Mouse (Mus musculus) sigmoid colon, adult 10 weeks (tissue): ENCODE results near the gene Celsr2. TPM values are rescaled to one million over a fixed set of nuclear protein-coding genes. Genes with fewer than 3 reads are reported as not detected.

Experiments used
- polyA plus RNA-seq: library from polyadenylated mRNA; stranded (reverse); fragments of 350-450 nt; fragmentation: Illumina TruSeq; extraction: RNeasy Lipid Tissue Mini Kit (QIAGEN cat#74804); gene quantifications from one replicate; pipeline ENCODE4 v1.2.3, GENCODE M21; 2014; ENCODE audit warnings: low read depth, low replicate concordance

Celsr2 gene
- 0.32 TPM for polyA plus RNA-seq

DNA sequence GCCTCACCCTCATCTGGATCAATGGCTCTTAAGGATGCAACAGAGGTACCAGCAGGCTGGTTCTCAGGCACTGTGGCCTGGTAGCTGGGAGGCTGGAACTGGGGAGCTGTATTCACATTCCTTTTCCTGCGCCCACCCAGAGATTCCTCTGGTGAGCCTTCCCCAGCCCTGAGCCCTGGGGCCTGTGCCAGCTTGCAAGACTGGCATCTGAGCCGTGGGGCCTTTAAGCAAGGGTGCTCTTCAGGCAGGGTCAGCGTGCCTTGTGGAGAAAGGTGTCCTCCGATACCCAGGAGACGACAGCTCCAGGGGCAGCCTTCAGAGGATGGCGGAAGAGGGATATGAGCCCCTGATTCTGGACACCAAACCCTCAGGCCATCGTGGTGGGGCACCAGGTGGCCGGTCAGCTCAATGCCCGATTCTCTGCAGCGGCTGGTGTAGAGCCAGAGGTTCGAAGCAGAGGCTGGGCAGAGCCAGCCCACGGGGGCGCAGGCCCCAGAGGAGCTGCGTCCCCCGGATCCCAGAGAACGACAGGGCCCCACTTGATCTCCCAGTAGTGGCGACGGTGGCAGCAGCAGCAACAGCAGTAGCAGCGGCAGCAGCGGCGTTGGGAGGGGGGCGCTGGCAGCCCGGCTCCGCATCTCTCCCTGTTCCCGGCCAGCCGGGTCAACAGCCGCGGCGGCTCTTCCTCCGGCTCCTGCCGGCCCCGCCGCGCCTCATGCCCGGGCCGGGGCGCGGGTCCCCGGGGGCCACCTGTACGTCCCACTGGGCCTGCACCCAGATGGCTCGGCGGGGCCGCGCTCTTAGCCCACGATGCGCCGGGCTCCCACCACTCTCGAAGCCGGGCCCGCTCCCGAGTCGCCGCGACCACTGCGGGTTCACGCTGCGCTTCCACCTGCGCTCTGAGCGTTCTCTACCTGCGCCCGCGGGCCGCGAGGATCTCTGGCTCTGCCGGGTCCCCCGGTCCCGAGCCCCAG lies at the start of gene Celsr2:
Gene Celsr2, minus strand, starts transcription at position 696 of the 974 bp plus-strand sequence.

DNA sequence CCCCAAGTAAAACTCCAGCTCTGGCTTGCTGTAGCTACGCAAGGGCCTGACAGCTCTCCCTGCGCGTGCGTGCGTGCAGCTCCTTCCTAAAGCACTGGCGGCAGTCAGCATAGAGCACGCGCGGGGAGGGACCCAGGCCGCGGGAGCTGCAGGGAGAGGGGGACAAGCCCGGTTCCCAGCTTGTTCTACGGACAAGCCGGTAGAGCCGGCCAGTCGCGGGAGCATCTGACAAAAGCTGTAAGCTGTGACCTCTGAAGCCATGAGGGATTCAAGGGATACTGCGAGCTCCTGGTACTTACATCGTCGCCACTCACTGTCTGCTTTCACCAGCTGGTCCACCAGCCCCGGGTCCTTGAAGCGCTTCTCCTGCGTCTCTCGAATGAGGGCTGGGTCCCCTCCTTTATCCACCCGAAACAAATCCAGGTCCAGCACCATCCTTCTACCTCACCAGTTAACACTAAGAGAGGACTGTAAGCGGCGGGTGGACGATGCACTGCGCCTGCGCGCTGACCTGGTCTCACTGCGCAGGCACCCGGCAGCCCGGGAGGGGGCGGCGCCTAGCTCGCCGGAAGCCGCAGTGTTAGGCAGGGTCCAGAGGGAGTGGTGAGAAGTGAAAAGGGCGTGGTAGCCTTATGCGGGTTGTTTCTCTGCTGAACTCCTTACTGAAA lies 29.5 kb upstream of the Celsr2 start, which contains the start of gene Sars:
Gene Sars, minus strand, starts transcription at position 512 of the 668 bp plus-strand sequence.

DNA sequence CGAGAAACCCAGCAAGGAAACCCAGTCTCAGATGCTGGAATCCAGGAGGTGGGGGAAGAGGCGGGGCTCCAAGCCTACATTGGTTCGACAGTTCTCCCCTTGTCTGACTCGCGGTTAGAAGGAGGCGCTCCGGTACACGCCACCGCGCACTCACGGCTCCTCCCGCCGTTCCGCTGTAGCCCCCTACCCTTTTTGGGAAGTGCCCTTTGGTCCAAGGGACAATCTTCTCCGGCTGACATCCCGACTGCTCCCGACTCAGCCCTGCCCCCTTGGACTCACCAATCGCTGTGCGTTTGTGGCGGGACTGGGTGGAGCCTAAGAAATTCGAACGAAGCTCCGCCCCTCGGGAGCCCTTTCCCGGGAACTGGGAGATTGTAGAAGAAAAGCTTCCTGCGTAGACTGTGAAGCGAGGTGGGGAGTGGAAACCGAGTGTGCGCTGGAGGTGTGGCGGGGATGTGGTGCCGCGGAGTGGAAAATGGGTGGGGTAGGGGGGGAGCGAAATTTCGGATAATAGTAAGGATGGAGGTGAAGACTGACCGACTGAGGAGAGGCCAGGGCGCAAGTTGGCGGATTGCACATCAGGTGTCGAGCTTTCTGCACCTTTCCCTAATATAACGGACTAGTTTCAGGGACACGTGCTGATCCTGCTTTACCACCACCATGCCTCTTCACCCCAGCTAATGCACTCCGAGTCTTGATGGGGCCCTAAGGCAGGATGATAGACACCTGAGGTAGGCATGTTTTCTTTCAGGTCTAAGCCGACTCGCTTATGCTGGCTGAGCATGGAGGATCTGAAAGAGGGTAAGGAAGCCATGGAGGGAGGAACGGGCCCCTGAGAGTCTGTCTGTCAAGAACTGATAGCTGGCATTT lies 31.6 kb downstream of the Celsr2 start, which contains the start of gene Psrc1:
Gene Psrc1, plus strand, starts transcription at position 355 of the 870 bp plus-strand sequence.

DNA sequence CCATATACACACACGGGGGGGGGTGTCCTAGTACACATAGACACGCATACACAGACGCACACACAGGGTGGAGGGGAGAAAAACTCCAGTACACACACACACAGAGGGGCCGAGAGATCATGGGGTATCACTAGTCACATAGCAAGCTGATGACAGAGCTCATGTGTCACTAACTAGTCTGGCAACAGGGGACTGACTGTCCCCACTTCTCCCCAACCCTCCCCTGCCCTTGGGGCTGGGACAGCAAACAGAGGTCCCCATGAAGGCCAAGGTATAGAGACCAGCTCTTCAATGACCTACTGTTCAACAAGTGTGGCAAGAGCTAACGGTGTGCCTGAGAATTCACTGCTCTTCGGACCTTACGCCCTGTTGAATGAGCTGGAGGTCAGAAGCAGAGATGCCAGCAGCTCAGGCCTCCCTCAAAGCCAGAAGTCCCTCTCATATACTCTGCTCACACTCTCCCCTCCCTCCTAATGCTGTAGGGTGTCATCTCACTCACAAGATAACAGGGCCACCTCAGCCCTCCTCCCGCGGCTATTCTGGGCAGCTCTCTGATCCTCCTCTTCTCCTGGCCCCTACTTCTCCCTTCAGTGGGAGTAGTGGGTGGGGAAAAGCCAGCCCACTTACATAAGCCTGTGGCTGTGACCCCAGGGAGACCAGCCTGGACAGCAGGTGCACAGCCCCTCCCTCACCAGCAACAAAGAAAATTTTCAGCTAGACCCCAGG lies 50.9 kb downstream of the Celsr2 start, which contains the start of gene Mybphl:
Gene Mybphl, plus strand, starts transcription at position 642 of the 726 bp plus-strand sequence.

Other genes starting within 250 kb of the Celsr2 start
- gene Amigo1, start 229.2 kb downstream of the Celsr2 start, polyA plus RNA-seq = 7.9 TPM
- gene Cyb561d1, start 214.3 kb downstream of the Celsr2 start, polyA plus RNA-seq = 12.4 TPM
- gene Atxn7l2, start 204.6 kb downstream of the Celsr2 start, polyA plus RNA-seq = 0.91 TPM
- gene Sypl2, start 188.9 kb downstream of the Celsr2 start, polyA plus RNA-seq = 0.19 TPM
- gene Psma5, start 158.6 kb downstream of the Celsr2 start, polyA plus RNA-seq = 94.0 TPM
- gene Sort1, start 131.5 kb downstream of the Celsr2 start, polyA plus RNA-seq = 149 TPM
- gene Mybphl, start 50.6 kb downstream of the Celsr2 start, polyA plus RNA-seq = not detected
- gene Psrc1, start 31.7 kb downstream of the Celsr2 start, polyA plus RNA-seq = 0.91 TPM
- gene Sars, start 29.7 kb upstream of the Celsr2 start, polyA plus RNA-seq = 14.4 TPM
- gene 1700013F07Rik, start 118.6 kb upstream of the Celsr2 start, polyA plus RNA-seq = not detected
- gene 5330417C22Rik, start 121.0 kb upstream of the Celsr2 start, polyA plus RNA-seq = 79.2 TPM
- 113 TPM for gene Tmem167b, start 146.9 kb upstream of the Celsr2 start, polyA plus RNA-seq
- gene Taf13, start 156.1 kb upstream of the Celsr2 start, polyA plus RNA-seq = 78.7 TPM
- gene Wdr47, start 175.7 kb upstream of the Celsr2 start, polyA plus RNA-seq = 31.5 TPM
- gene Clcc1, start 238.4 kb upstream of the Celsr2 start, polyA plus RNA-seq = 39.6 TPM